9 mouse cellular contexts compared by ENCODE assay signal in the genomic region with DNA sequence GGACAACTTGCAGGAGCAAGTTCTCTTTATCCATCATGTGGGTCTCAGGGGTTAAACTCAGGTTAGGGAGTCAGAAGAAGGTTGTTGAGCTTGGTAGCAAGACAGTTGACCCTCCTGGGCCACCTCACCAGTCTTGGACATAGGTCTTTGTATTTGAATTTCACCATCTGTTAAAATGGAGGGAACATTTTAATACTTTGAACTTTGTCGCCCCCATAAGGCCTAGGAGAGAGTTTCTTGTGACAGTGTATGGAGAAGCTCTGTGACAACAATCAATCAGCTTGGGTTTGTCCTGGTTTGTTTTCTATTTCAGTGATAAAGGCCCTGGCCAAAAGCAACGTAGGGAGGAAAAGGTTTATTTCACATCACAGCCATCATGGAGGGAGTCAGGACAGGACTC. TPM values are rescaled to one million over a fixed set of nuclear protein-coding genes. Genes with fewer than 3 reads are reported as not detected.
DNase-seq lines count a peak whose midpoint lies in the region; ATAC-seq and TF ChIP-seq lines count a peak whose summit lies in the region.
"Had no signal": no experiment of that assay in that cellular context is flagged by ENCODE, and none has a peak within 500 bp of the region (broad histone marks: within the 10 kb centered on the region; RNA-seq: fewer than 3 reads in every experiment).

No protein-coding gene starts in this region.

- peaks cover 11% of the 10 kb centered on the region for H3K4me1 ChIP-seq in kidney, embryonic 16.5 days (ENCODE audit: insufficient read depth, low read length)
- H3K4me1 ChIP-seq in lung, embryonic 14.5 days (ENCODE audit: insufficient read depth): peaks cover 9% of the 10 kb centered on the region; the same call in 1 of the 2 replicates

- peak; percentile 27 for DNase-seq in kidney, adult 18-20 months
- DNase-seq in CD4-positive helper T cell, adult 2 months (ENCODE audit: low read depth, low spot score): peak; percentile 59
- DNase-seq in ES-CJ7 (ENCODE audit: low read depth, low spot score): peak; percentile 58
- DNase-seq in lung, embryonic 14.5 days: peak; percentile 74
- DNase-seq in left cerebral cortex, postnatal 10 days (ENCODE audit: extremely low spot score in 1 of 2, low spot score in 2 of 2): no peak
- DNase-seq in ovary, adult 18-20 months (ENCODE audit: low spot score): no peak
- DNase-seq: right cerebral cortex, postnatal 4 days had no signal

- peaks cover 4% of the 10 kb centered on the region; the same call in 1 of the 2 replicates for H3K27me3 ChIP-seq in kidney, embryonic 16.5 days (ENCODE audit: insufficient read depth, low read length)
- peaks cover 8% of the 10 kb centered on the region; the same call in 1 of the 2 replicates for H3K27me3 ChIP-seq in lung, embryonic 14.5 days (ENCODE audit: insufficient read depth, low read length)

- no peak overlapping the region for H3K9ac ChIP-seq in kidney, embryonic 16.5 days (replicated peaks; ENCODE audit: low read length)
- no peak overlapping the region for H3K9ac ChIP-seq in lung, embryonic 14.5 days

- no peak overlapping the region for H3K27ac ChIP-seq in kidney, embryonic 16.5 days (ENCODE audit: low read length)
- no peak overlapping the region for H3K27ac ChIP-seq in lung, embryonic 14.5 days (ENCODE audit: low read depth)

- no peaks in the 10 kb centered on the region for H3K36me3 ChIP-seq in kidney, embryonic 16.5 days (ENCODE audit: insufficient read depth, low read length)
- H3K36me3 ChIP-seq in lung, embryonic 14.5 days (ENCODE audit: insufficient read depth): no peaks in the 10 kb centered on the region

- peak; percentile 50 for TF ChIP-seq CTCF in lung, embryonic 14.5 days (IDR thresholded peaks at IDR 0.05; ENCODE audit: low read depth)

- no peak for ATAC-seq in kidney, embryonic 16.5 days (ENCODE audit: low FRiP score, low TSS enrichment)
- no peak for ATAC-seq in lung, embryonic 14.5 days (ENCODE audit: insufficient read depth)

- intact Hi-C loops in left cerebral cortex, postnatal 10 days (cut with DNase I): loop anchor here (5.0 kb wide), 1 partner anchor 105 kb away; no protein-coding TSS in a partner anchor

- H3K9me3 ChIP-seq in kidney, embryonic 16.5 days (ENCODE audit: low read length): no peaks in the 10 kb centered on the region
- H3K9me3 ChIP-seq in lung, embryonic 14.5 days (ENCODE audit: low read depth, low read length): no peaks in the 10 kb centered on the region

- no peak overlapping the region for H3K4me3 ChIP-seq in kidney, embryonic 16.5 days (ENCODE audit: low read length)
- H3K4me3 ChIP-seq in lung, embryonic 14.5 days (ENCODE audit: low read depth, low read length): no peak overlapping the region

- WGBS in kidney, embryonic 16.5 days: 33% methylated on average over 2 of the region's 2 CpGs
- WGBS in lung, embryonic 14.5 days: 20% methylated on average over 2 of the region's 2 CpGs

- no peak overlapping the region for H3K4me2 ChIP-seq in kidney, embryonic 16.5 days (replicated peaks; ENCODE audit: low read depth, low read length)
- H3K4me2 ChIP-seq in lung, embryonic 14.5 days: no peak overlapping the region

RNA-seq across cellular contexts. Expression of a gene that starts 4.0 kb away (rescaled TPM):
- polyA plus RNA-seq in kidney, embryonic 16.5 days (2015; fragmentation: Nextera tagmentation; extraction: Ambion mirVana): 35.0 and 44.0 TPM in 2 replicates
- polyA plus RNA-seq in lung, embryonic 14.5 days (2014; fragmentation: Nextera tagmentation; extraction: Ambion mirVana): 44.5 and 45.1 TPM in 2 replicates
- total RNA-seq in left cerebral cortex, postnatal 10 days (2021): 10 to 100 TPM; 68.9 to 71.0 TPM

RNA-seq across cellular contexts. Expression of a gene that starts 9.1 kb away (rescaled TPM):
- polyA plus RNA-seq in kidney, embryonic 16.5 days (2015; fragmentation: Nextera tagmentation; extraction: Ambion mirVana): 8.1 and 8.2 TPM in 2 replicates
- polyA plus RNA-seq in lung, embryonic 14.5 days (2014; fragmentation: Nextera tagmentation; extraction: Ambion mirVana): 4.2 and 4.6 TPM in 2 replicates
- 1 to 10 TPM; 4.1 to 4.8 TPM for total RNA-seq in left cerebral cortex, postnatal 10 days (2021)

RNA-seq across cellular contexts. Expression of a gene that starts 13.4 kb away (rescaled TPM):
- polyA plus RNA-seq in kidney, embryonic 16.5 days (2015; fragmentation: Nextera tagmentation; extraction: Ambion mirVana): 1.3 TPM in 1 of 2 replicates, not detected in the other
- polyA plus RNA-seq in lung, embryonic 14.5 days (2014; fragmentation: Nextera tagmentation; extraction: Ambion mirVana): not detected in 2 replicates
- not detected for total RNA-seq in left cerebral cortex, postnatal 10 days (2021)
- total RNA-seq: heart, postnatal 36 days had no signal

RNA-seq across cellular contexts. Expression of a gene that starts 14.6 kb away (rescaled TPM):
- polyA plus RNA-seq in kidney, embryonic 16.5 days (2015; fragmentation: Nextera tagmentation; extraction: Ambion mirVana): 136 and 139 TPM in 2 replicates
- polyA plus RNA-seq in lung, embryonic 14.5 days (2014; fragmentation: Nextera tagmentation; extraction: Ambion mirVana): 145 and 162 TPM in 2 replicates
- total RNA-seq in left cerebral cortex, postnatal 10 days (2021): 100 to 1,000 TPM; 170 to 172 TPM

RNA-seq across cellular contexts. Expression of a gene that starts 27.0 kb away (rescaled TPM):
- polyA plus RNA-seq in kidney, embryonic 16.5 days (2015; fragmentation: Nextera tagmentation; extraction: Ambion mirVana): 27.1 and 30.3 TPM in 2 replicates
- 5.6 and 6.0 TPM in 2 replicates for polyA plus RNA-seq in lung, embryonic 14.5 days (2014; fragmentation: Nextera tagmentation; extraction: Ambion mirVana)
- total RNA-seq in left cerebral cortex, postnatal 10 days (2021): 10 to 100 TPM; 59.7 to 59.9 TPM
- total RNA-seq: heart, postnatal 36 days had no signal

Comparison
In these comparisons a context has a peak if more than half of its experiments do, and no peak if none do; other contexts are left out.
1. DNase-seq: peak in kidney, adult 18-20 months (single experiment), CD4-positive helper T cell, adult 2 months (single experiment), ES-CJ7 (single experiment) and lung, embryonic 14.5 days (single experiment); none in left cerebral cortex, postnatal 10 days (0 of 2) and ovary, adult 18-20 months (single experiment).